Mouse (Mus musculus): ENCODE results near the gene Fuca2.

- TF ChIP-seq CTCF (IDR thresholded peaks at IDR 0.05; ENCODE audit: low read depth) (no peak), EP300 (IDR thresholded peaks at IDR 0.05; ENCODE audit: low read depth) (no peak)
These were observed 37.4 kb downstream of the Fuca2 start for GRCm38 (mm10) chr10:13536706-13537105.

Data from liver, postnatal 0 days (tissue).